Mouse (Mus musculus) v-Abl transformed pro-B cells (cell line): ENCODE results near the gene Zmiz1.

Experiments
- in situ Hi-C, 2 experiments: fragments of 400-800 bp; cut with MboI; formaldehyde crosslinking; loops; one replicate each; pipeline ENCODE4 v1.15.1; 2025; ENCODE audit not compliant: unreplicated experiment in 2 of 2

The Zmiz1 gene

DNA sequence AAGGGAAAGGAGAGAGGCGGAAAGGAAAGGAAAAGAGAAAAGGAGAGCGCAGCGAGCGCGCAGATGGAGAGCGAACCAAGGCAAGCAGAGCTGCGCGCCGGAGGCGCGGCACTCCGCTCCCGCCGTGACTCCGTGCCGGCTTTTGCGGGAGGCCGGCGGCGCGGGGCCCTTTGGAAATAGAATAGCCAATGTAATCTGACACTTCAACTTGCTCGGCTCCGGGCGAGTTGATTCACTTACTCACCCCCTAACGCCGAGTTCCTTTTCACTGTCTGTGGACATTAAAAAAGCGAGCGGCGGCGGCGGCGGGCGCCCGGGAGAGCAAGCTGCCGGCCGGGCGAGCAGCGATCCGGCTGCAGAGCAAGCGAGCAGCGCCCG, at the start of gene Zmiz1:
Gene Zmiz1, plus strand, starts transcription at position 170 of the 378 bp plus-strand sequence.
- in situ Hi-C loops = loop anchor here (5.0 to 25.0 kb wide), 7 partner anchors 82 to 972 kb away; partner anchors contain the start of genes Polr3a (in 1 of the 2) and Rps24 (in 1 of the 2)

DNA sequence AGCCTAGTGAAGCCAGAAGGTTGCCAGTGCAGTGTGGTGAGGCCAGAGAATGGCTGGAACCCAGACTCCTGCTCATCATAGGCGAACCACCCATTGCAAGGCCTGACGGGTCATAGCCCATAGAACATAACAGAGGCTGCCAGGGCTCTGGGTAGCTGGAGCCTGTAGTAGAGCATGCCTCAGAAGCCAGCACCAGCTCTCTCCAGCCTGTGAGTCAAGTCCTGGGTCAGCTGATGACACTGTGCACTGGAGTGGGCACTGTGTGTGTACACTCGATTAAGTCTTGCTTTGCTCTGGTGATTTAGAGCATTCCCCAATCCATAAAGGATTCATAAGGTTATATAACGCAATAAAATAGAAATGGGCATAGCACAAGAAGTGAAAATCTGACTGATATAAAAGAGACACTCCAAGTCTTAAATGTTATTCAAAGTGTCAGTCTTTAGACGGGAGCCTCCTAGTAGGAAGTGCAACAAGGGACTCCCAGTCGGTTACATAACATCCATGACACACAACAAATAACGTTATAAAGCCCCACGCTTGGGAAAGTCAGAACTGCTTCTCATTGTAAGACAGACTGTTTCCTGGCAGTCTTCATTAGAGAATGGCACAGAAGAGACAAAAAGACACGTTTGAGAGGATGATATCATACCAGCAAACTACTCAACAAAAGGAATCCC, 47.0 kb upstream of the Zmiz1 start:
- in situ Hi-C loops = loop anchor here in 1 of 2 experiments (5.0 kb wide), 1 partner anchor 35 kb away; no protein-coding TSS in a partner anchor

DNA sequence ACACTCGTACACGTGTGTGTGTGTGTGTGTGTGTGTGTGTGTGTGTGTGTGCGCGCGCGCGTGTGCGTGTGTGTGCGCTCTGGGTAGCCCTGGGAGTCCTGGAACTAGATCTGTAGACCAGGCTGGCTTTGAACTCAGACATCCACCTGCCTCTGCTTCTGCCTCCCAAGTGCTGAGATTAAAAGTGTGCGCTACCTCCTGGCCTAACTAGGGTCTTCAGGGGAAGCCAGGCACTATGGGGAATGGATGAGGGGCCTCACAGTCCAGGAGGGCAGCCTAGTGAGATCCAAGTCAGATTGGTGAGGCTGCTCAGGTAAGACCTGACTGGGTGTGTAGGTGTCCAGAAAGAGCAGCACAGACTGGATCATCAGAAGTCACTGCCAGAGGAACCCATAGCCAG, 46.2 kb upstream of the Zmiz1 start:
- in situ Hi-C loops = loop anchor here in 1 of 2 experiments (5.0 kb wide), 1 partner anchor 34 kb away; no protein-coding TSS in a partner anchor

DNA sequence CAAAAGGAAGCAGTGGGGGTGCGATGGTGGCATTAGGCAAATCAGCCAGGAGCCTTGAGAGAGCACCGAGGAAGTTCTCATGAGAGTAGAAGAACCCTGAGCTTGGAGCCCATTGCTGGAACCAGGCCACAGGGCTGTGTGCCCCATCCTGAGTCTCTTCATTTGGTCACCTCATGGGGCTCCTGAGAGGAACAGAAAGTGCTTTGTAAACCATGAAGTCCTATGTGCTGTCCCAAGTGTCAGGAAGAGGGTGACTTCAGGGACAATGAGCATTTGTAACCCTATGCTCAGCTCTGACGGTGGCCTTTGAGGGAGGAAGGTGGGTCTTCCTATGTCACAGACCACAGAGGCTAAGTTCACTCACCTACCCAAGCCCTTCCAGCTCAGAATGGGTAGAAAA, 45.5 kb upstream of the Zmiz1 start:
- in situ Hi-C loops = loop anchor here in 1 of 2 experiments (5.0 kb wide), 1 partner anchor 34 kb away; no protein-coding TSS in a partner anchor

DNA sequence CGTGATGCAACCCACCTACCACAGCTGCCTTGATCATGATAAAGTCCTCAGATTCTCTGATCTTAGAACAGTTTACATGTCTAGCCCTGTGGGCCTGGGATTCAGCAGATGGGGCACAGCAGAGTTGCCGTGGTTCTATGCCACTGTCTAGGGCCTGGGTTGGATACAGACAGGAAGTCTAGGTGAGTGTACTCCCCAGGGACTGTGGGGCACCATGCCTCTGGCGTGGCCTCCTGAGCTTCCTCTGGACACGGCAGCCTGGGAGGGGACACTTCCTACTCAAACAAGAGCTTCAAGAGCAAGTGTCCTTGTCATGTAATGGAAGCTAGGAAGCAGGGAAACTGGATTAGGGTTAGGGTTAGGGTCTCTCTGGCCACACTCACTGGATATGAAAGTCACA, 44.9 kb upstream of the Zmiz1 start:
- in situ Hi-C loops = loop anchor here in 1 of 2 experiments (5.0 kb wide), 1 partner anchor 33 kb away; no protein-coding TSS in a partner anchor

DNA sequence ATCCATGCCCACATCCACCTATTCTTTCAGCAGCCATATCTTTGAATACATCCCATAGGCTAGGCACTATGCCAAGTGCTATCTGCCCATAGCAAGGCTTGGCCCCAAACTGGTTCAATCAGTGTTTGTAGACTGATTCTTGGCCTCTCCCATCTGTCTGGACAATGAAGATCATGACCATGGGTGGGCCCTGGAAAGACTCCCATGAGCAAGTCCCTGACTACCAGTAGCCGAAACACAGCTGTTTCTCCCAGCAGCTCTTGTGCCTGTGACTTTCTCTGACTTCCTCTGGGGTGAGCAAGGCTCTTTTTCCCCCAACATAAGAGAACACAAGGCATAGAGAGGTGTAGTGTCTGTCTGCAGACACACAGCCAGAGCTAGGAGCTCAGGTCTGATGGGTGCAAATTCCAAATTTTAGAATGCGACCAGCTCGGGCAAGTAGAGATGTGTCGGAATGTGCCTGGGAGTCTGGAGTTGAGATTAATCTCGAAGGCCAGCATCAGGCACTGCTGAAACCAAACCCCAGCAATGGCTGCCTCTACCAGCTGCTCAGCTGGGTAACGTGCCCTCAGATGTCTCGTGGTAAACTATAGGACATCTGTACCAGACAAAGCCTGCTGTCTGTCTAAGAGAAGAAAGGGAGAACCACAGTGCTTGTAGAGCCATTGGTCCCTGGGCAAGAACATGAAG, 38.8 kb upstream of the Zmiz1 start:
- in situ Hi-C loops = no loop called here

DNA sequence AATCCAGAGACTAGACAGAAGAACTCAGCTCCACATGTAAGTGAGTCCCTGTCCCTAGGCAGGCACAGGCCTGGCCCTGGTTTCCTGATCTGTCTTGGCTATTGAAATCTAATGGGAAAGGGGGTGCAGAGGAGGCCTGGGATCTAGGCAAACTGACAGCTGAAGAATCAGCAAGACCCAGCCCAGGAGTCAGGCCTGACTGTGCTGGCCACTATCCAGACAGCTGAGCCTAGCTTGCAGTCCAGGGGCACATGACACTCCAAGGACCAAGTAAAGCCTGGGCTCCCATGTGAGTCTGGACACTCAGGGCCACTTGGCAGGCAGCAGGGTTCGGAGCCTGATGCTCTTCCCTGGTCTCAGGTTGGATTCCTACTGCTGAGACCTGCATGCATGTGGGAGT, 38.0 kb upstream of the Zmiz1 start:
- in situ Hi-C loops = no loop called here

DNA sequence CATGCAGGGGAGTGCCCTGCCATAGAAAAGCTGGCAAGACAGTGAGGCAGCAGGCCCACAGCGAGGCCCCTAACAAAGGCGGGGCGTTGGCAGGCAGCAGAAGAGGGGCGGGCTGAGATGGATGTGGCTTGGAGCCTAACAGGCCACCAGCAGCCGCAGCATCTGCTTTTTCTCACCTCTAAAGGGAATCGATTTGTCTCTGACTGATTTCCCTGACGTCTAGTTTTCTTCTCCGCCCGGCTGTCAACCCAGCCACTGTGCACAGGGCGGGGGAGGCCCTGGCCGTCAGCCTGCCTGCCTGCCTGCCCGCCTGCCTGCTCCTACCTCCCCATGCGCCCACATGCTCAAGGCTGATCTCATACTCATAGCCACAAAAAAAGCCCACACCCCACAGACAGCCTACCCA, 37.4 kb upstream of the Zmiz1 start:
- in situ Hi-C loops = no loop called here

DNA sequence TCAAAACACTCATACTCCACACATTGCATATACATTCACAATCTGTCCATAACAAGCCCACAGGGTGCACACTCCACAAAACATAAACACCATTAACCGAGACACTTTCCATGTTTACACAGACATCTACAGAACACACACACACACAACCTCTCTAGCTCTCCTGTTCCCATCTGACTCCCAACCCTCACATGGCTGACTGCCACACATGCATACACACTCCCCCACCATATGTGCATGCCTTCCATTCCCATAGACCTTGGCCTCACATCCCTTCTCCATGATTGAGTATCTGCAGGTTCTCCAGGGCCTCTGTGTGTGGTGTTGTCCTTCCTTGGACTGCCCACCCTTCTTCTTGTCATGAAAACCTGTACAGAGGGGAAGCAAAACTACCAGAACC, 36.0 kb upstream of the Zmiz1 start:
- in situ Hi-C loops = no loop called here

DNA sequence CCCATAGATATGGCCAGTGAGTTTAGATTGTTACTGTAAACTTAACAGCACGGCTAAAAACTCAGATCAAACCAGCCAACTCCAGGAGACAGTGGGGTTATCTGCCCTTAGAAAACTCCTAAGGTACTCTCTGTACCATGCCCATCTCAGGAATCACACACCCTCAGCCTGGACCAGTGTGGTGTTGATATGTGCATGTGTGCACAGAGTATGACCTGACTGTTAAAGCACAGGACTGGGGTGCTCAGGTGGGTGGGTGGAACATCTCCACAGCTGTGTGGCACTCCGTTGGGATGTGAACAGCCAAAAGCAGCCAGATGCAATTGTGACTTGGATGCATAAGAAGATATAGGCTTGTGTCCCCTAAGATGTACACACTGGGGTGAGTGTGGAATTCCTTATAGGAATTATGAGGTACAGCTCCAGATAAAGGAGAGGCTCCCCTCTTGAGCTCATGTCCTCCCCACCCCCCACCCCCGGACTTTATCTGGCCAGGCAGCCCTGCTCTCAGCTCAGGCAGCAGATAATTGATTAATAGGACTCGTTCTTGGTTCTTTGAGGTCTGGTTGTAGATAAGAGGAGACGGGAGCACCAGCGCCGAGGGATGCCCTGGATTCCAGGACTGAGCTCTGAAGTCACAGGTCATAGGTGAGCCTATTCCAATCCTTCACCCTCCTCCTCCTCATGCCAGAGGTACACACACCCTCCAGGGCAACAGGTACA, 35.1 kb upstream of the Zmiz1 start:
- in situ Hi-C loops = no loop called here

DNA sequence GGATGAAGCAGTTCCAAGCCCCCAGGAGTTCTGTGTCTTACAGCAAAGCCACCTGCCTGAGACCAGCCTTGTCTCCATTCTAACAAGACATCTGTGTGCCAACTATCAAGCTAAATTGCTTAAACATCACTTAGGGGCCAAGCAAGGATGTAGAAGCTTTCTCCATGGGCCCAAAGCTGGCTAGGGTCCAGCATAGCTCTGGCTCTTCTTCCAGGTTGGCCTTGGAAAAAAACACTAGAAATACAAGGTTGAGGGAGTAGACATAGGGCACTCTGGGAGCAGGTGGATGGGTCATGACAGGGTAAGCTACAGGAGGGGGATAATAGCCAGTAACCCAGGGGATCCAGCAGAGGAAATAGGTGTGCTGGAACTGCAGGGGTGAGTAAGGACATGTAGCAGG, 20.7 kb upstream of the Zmiz1 start:
- in situ Hi-C loops = no loop called here

DNA sequence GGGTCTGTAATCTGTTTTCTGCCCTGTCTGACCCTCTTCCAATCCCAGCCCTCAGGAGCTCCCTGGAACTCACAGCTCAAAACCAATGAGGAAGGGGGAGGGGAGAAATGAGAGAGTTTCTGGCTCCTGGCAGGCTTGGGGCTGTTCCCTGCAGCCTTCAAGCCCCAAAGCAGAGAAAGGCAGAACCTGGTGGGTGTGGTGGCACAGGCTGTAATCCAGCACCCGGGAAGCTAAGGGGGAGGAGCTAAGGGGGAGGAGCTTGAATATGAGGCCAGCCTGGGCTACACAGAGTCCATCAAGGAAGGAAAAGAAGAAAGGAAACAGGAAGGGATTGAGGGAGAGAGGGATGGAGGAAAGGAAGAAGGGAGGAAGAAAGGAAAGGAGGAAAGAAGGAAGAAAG, 18.9 kb upstream of the Zmiz1 start:
- in situ Hi-C loops = no loop called here

DNA sequence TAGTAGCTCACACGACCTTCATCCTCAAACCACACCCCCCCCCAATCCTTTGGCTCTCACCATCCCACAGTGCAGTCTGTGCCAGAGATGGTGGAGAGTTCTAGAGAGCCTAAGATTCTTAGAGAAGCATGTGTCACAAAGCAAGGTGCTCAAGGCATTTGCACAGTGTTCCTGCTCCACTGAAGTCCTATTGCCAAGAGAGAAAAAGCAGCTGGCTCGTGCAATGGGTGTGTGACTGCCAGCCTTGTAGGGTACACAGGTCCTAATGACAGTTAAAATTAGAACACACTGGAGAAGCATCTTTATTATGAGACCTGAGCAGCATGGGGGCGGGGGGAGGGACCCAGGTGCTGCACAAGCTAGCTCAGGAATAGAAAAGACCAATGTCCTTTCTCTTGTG, 18.2 kb upstream of the Zmiz1 start:
- in situ Hi-C loops = no loop called here

DNA sequence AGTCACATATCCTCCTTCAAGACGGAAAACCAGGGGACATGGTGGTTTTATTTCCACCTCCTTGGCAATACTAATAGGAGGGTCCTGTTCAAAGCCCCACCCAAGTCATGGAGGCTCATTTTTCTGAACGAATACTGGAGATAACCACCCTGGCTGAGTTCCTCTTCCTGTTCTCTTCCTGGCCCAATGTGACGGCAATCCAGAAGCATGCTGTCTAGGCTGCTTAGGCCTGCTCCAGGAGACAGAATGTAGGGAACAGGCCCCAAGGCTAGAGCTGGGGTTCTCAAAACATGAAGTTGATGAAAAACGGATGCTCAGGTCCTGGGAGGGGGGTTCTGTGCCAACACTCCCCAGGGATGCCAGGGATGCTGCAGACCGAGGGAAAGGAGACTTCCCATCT, 17.5 kb upstream of the Zmiz1 start:
- in situ Hi-C loops = no loop called here

DNA sequence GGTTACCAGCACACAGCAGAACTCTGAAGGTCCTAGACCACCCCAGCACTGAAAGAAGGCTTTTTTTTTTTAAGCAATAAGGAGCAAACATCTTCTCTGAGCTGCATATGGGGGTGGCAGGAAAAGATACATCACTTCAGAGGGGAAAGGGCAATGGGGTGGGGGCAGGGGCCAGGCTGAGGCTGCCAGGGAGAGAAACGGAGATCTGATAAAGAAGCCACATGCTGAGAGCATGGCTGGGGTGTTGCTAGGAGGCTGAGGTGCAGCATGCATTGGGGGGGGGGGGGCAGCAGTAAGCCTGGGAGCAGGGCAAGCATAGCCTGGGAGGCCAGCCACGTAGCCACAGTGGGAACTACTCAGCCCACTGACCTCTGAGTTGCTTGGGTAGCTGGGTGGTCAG, 16.3 kb upstream of the Zmiz1 start:
- in situ Hi-C loops = no loop called here

DNA sequence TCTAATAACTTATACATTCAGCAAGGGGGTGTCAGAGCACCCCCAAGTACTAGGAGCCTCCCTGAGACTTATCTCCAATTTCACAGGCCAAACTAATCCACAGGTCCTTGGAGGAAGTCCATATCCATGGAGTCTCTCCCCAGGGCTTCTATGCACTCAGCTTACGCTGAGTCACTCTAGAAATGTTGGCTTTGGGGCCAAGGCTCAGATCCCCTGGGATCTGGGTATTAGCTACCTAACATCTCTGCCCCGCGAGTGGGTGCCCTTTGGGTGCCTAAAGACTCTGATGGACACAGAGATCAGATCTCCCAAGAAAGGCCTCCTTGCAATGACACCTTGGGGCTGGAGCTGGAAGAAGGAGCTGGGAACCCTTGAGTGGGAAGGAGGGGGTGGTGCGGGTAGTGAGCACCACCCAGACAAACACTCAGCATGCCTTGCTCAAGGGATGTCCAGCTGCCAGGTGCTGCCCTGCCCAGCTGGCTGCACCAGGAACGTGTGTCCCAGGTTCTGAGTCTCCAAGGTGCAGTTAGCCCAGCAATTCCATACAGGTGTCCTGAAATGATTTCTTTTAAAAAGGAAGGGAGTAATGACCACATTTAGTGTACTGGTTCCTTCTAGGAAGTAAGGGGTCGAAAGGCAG, 11.7 kb upstream of the Zmiz1 start:
- in situ Hi-C loops = loop anchor here in 1 of 2 experiments (5.0 kb wide), 1 partner anchor 35 kb away; no protein-coding TSS in a partner anchor

DNA sequence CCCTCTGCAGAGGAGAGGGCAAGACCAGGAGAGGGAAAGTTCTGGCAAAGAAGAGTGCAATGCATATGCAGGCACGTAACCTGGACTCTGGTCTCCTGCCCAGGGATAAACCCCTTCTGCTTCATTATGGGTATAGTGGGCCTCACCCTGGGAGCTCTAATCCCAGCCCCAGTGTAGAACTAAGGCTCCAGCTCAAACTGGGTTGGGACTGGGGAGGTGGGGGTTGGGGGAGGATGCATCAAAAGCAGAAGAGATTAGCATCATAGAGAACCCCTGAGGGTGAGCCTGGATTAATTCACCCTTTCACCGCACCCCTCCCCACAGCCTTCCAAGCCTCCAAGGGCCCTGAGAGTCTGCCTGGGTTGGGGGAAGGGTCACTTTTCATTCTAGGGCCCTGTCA, 10.5 kb upstream of the Zmiz1 start:
- in situ Hi-C loops = loop anchor here in 1 of 2 experiments (5.0 kb wide), 1 partner anchor 36 kb away; no protein-coding TSS in a partner anchor

DNA sequence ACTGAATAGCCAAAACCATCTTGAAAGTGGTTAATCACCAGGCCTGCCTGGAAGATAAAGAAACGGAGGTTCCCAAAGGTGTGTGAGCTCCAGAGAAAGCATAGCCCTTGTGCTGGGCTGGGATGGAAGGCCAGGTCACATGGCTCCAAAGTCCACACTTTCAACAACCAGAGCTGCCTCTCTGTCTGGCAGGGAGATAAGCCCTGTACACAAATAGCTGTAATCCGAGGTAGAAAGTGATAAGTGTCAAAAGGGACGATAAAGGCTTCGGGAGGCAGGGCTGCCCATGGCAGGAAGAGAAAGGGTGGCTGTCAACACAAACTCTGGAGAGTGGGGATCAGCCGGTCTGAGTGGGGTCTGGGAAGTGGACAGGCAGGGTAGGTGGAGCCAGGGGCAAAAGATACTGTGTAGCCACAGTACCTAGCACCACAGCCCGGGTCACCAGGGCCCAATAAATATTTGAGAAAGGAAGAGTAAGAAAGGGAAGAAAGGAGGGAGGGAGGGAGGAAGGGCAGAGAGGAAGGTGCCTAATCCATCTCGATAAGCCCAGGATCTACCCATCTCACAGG, 7.8 kb upstream of the Zmiz1 start:
- in situ Hi-C loops = loop anchor here (5.0 to 25.0 kb wide), 3 partner anchors 74 to 964 kb away; partner anchors contain the start of genes Polr3a (in 1 of the 2) and Rps24 (in 1 of the 2)

DNA sequence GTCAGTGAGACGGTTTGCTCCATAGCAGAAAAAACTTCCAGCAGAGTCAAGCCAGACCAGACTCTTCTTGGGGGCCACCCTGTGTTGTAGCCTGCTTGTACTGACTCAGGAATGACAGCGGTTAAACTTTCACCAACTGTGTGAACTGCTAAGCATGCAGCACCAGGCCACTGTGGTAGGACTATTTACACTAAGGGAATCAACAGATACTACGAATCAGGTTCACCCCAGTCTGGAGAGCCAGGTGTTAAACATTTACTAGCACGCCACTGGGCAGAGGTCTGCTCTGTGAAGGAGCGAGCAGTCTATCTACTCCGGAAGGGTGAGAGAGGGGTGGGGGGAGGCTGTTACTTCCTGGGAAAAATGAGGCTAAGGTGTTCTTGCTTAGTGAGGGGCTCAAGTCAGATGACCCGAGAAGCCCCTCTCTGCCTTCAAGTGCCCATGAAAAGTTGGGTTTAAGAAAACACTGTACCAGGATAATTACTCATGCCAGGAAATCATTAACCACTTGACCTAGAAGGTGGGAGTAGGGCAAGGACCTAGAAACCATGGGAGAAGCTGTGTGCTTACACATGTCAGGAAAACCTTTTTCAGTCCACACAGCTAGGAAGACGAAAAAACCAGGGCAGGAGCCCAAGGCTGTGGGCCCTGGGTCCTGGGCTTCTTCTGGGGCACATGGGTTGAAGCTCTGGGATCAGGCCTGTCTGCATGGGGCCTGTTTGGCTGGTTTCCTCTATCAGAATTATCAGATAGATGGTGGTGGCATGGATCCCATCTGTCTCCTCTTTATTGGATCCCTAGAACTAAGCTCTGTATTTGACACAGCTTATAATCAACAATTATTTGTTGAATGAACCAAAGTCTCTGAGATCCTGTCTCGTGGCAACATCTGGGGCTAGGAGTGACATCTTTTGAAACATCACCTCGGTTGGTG, 7.0 kb upstream of the Zmiz1 start:
- in situ Hi-C loops = loop anchor here (5.0 to 25.0 kb wide), 3 partner anchors 75 to 965 kb away; partner anchors contain the start of genes Polr3a (in 1 of the 2) and Rps24 (in 1 of the 2)
